Mouse (Mus musculus) naive thymus-derived CD4-positive, alpha-beta T cell, adult 5 months (primary cell): ENCODE measurements around the gene Dact3. TPM values are rescaled to one million over a fixed set of nuclear protein-coding genes. Genes with fewer than 3 reads are reported as not detected.

Experiments used
- polyA plus RNA-seq: library from polyadenylated mRNA; unstranded; fragments of 100-300 nt; shearing (Covaris generic); gene quantifications from one replicate; pipeline ENCODE4 v1.2.1, GENCODE M21; 2017

The Dact3 gene
- polyA plus RNA-seq: 0.15 TPM

DNA sequence AGATGAGACGGTGACA, at the start of gene Dact3:
Dact3 (plus strand) TSS at position 8 of the 16 bp plus-strand sequence.

GRCm38 (mm10) chr7:16842645-16843063, 32.5 kb upstream of the Dact3 start, which contains the start of gene Prkd2:
TSS of gene Prkd2 (plus strand) at chr7:16842902.

DNA sequence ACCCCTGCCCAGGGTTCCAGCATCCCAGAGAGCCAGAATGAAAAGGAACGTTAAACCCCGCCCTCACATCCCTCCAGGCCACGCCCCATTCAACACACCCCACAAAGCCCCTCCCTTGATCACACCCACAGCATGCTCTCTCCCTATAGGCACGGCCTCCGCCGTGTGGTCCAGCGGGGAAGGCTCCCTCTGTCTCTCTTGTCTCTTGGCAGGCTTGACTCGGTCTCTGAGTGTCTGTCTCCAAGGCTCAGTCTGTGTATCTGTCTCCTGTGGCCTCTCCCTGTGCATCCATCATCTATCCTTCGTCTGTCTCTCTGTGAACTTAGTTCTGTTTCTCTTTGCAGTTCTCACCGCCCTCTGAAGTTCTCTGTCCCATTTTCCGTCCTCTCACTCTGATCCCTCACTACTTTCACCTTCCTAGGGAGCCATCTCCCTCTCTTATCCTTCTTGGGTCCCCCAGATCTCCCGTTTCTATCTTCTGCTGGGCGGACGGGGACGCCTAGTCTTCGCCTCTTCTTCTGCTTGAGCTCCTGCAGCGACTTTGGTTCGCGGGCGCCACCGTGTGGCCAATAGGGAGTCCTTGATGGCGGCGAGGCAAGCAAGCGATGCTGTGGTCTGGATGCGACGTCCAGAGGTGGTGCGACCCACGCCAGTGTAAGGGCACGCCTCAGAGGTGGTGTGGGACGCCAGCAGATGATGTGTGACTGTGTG, 16.7 kb downstream of the Dact3 start, which contains the start of gene Gng8:
Gng8 (plus strand) TSS at position 146 of the 711 bp plus-strand sequence.

GRCm38 (mm10) chr7:16906281-16906680, 31.2 kb downstream of the Dact3 start, which contains the start of gene Ptgir:
TSS of gene Ptgir (plus strand) at chr7:16906490.

GRCm38 (mm10) chr7:16924037-16924834, 49.1 kb downstream of the Dact3 start, which contains the start of gene Calm3:
TSS of gene Calm3 (minus strand) at chr7:16924114.

Other genes starting within 250 kb of the Dact3 start
- not detected for gene Ceacam15, start 199.6 kb upstream of the Dact3 start, polyA plus RNA-seq
- gene Ceacam9, start 153.4 kb upstream of the Dact3 start, polyA plus RNA-seq: not detected
- 85.8 TPM for gene Ap2s1, start 136.9 kb upstream of the Dact3 start, polyA plus RNA-seq
- gene Slc1a5, start 94.0 kb upstream of the Dact3 start, polyA plus RNA-seq: 258 TPM
- gene Strn4, start 59.4 kb upstream of the Dact3 start, polyA plus RNA-seq: 79.3 TPM
- 22.8 TPM for gene Fkrp, start 58.6 kb upstream of the Dact3 start, polyA plus RNA-seq
- gene Prkd2, start 32.4 kb upstream of the Dact3 start, polyA plus RNA-seq: 220 TPM
- gene Gng8, start 16.5 kb downstream of the Dact3 start, polyA plus RNA-seq: not detected
- 4.1 TPM for gene Ptgir, start 31.2 kb downstream of the Dact3 start, polyA plus RNA-seq
- 59.6 TPM for gene Calm3, start 48.8 kb downstream of the Dact3 start, polyA plus RNA-seq
- not detected for gene Pnmal2, start 69.4 kb downstream of the Dact3 start, polyA plus RNA-seq
- not detected for gene Pnmal1, start 84.4 kb downstream of the Dact3 start, polyA plus RNA-seq
- 1.2 TPM for gene Gm42372, start 107.8 kb downstream of the Dact3 start, polyA plus RNA-seq
- gene Ccdc8, start 117.4 kb downstream of the Dact3 start, polyA plus RNA-seq: 0.07 TPM
- 92.2 TPM for gene Ppp5c, start 152.6 kb downstream of the Dact3 start, polyA plus RNA-seq
- 0.27 TPM for gene Hif3a, start 187.1 kb downstream of the Dact3 start, polyA plus RNA-seq
- gene Psg16, start 198.7 kb downstream of the Dact3 start, polyA plus RNA-seq: 0.39 TPM